Mouse (Mus musculus) olfactory bulb, adult 2 months (tissue): Measurements from ENCODE around the gene Plekhg1.

Experiments
- CTCF ChIP-seq: fragments of 200-500 bp; IDR thresholded peaks from 2 replicates; pipeline ENCODE4 v1.5.1; 2012; ENCODE audit warnings: low read depth, mild to moderate bottlenecking, low read length, moderate library complexity; ENCODE audit not compliant: insufficient read depth
- POLR2A ChIP-seq: fragments of 200-500 bp; IDR thresholded peaks from 2 replicates; pipeline ENCODE4 v1.6.1; 2012; ENCODE audit warnings: mild to moderate bottlenecking, low read depth, low read length, moderate library complexity; ENCODE audit not compliant: insufficient read depth

GRCm38 (mm10) chr10:3931831-3932230, 191.7 kb downstream of the Plekhg1 start:
- TF ChIP-seq POLR2A: no peak
- TF ChIP-seq CTCF: no peak
